Mouse (Mus musculus) 3134 (cell line): ENCODE data around the gene Ect2l.

Experiments used
- DNase-seq: peaks from one replicate; pipeline ENCODE4 v3.0.0-alpha.2; 2011; ENCODE audit warnings: low spot score; ENCODE audit not compliant: insufficient read length; ENCODE audit errors: extremely low read depth

The Ect2l gene

DNA sequence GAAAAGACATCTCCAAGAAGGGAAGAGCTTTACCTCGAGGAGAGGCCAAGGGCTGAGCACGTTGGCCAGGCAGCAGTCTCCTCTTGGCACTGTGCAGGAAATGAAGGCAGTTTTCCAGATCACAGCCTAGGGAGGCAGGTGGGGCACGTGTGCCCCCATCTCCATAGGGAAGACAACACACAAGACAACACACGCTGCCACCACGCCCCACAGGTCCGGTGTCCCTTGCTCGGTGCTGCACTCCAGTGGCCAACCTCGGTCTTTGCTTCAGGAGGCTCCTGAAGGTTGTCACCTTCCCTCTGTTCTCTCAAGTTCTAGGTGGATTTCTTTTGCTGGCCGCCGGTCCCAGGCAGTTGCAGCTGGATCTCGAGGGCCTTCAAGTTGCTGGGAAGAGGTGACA lies at the start of gene Ect2l:
TSS of gene Ect2l (minus strand) at position 165 of the 400 bp plus-strand sequence.
- DNase-seq = peak; percentile 64

DNA sequence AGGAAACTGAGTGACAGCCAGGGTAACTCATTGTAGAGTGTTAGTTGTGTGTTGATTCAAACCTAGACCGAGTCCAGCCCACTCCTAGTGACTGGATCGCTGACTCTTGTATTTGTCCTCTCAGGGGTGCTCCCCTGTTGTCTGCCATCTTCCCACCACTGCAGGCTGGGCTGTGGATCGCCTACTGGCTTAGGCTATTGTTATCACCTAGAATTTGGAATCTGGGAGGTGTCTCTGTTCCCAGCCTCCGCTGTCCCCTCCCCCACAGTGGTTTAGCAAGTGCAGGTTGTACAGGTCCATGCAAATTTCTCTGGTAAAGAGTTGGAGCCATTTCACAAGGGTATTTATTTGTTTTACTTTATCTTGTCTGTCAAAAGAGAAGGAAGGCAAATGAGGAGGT lies 40.7 kb upstream of the Ect2l start:
- no peak for DNase-seq

DNA sequence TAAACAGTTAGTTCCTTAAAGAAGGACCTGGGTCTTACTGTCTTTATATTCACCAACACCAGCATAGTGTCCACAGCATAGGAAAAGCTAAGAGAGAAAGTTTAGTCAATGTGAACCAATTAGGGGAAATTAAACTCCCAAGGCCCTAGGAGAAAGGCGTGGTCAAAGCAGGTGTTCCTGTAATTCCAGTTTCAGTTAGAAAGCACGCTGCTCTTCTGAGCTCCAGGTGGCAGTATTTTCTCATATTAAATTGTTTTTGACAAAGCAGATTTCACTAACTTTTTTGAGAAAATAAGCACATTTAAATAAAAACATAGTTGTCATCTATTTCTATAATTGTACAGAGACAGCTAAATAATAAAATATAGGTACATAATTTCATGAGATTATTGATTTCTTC lies 32.9 kb upstream of the Ect2l start:
- no peak for DNase-seq

DNA sequence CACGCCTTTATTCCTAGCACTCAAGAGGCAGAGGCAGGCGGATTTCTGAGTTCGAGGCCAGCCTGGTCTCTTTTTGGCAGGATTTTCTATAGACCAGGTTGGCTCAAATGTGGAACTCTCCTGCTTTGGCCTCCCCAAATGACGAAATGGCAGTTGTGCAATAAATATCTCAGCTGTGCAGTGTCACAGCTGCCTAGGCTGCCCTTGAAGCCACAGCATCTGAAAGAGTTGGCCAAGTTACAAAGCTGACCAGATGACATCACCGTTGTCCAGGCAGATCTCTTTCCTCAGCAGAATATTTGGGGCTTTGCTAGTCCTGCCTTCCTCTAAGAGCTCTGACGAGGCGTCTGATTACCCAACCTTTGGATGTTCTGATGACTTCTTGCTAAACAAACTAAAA lies 26.5 kb upstream of the Ect2l start:
- DNase-seq = peak; percentile 32

DNA sequence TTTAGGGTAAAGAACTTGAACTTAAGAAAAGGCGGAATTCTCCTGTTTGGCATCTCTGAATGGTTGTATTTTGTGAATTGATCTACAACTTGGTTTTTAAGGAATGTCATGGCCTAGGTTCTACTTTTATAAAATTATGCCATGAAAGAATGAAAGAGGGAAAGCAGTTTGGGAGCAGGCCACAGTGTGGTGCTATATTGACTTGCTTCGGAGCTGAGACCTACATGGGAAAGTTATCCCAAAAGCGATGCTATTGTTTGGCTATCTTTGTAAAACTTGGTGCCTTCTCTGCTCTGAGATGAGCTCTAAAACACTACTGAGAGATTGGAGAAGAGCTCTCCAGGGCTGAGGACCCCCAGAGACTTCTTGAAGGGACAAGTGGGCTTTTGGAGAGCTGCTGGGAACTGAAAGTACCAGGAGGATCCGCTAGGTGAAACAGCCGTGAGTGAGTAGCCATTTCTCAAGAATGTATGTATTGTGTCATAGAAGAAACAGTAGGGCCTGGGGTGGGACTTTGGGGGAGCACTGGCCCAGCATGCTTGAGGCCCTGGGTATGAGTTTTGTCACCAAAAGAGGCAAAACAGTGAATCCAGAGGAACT lies 25.7 kb upstream of the Ect2l start:
- no peak for DNase-seq

GRCm38 (mm10) chr10:18235402-18235747 lies 24.7 kb upstream of the Ect2l start:
- no peak for DNase-seq

- DNase-seq = peak; percentile 88
These were observed 24.1 kb upstream of the Ect2l start, which contains the start of gene Ccdc28a for GRCm38 (mm10) chr10:18234560-18235401. Gene Ccdc28a (minus strand): TSS chr10:18234998.

- DNase-seq = no peak
These were observed 23.2 kb upstream of the Ect2l start for GRCm38 (mm10) chr10:18233891-18234290.

DNA sequence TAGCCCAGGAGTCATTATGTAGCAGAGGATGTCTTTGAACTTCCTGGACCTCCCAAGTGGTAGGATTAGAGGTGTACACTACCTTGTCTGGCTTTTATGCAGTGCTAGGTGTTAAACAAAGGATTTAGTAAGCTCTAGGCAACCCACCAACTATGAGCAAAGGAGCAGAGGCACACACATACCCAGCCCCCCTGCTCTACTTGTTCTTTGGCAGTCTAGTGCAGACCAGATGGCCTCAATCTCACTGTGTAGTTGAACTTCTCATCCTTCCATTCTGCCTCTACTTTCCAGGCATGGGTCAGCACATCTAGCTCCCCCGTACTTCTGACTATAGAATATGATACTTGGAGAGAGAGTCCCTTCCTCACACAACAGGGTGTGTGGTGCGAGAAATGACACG lies 13.7 kb upstream of the Ect2l start:
- no peak for DNase-seq

DNA sequence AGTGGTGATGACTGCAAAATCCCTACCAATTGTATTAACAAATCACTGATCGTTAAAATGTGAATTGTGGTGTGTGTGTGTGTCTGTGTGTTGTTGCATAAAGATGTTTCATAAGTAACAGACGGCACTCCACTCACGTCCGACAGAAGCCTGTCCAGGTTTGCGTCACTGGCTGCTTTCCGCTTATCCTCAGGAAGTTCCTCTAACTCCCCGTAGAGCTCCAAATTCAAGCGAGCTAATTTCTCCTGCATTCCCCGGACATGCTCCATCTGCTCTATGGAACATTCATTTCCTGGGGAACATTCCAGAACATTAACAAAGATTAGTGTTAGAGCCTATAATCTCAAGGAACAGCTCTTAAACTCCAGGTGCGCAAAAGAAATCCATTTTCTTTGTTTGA lies 8.7 kb upstream of the Ect2l start:
- no peak for DNase-seq

GRCm38 (mm10) chr10:18214124-18214523 lies 3.4 kb upstream of the Ect2l start:
- DNase-seq = no peak

GRCm38 (mm10) chr10:18213373-18213772 lies 2.7 kb upstream of the Ect2l start:
- no peak for DNase-seq

DNA sequence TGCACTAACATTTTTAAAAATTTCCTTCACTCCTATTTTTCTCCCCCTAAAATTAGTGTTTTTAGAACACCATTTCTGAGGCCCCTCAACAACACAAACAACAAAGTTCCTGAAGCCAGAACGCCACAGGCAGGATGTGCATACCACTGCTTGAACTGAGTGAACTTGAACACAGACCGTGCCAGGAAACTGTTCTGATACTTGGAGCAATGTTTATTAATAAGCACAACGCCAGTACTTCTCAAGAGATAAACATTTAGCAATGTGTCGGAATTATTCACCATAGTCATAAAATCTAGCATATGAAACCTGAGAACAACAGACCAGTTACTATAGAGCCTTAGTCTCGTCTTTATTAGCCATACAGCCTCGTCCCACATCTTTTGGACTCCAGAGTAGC lies 571 bp downstream of the Ect2l start:
- no peak for DNase-seq

DNA sequence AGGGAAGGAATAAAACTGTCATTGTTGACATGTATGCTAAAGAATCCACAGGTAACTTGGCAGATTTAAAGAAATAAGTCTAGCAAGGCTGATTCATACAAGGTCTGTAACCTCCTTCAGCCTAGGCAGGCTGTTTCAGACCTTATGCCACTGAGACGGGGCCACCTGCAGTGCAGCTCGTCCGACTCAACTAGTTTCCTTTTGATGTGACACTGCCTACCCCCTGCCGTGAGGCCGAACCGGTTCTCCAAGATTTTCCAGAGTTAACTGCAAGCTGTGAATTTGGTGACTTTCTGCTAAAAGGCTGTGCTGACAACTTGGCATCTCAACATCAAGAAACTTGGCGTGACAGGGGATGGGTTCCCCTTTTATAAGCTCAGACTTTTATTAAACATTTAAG lies 6.6 kb downstream of the Ect2l start:
- no peak for DNase-seq

DNA sequence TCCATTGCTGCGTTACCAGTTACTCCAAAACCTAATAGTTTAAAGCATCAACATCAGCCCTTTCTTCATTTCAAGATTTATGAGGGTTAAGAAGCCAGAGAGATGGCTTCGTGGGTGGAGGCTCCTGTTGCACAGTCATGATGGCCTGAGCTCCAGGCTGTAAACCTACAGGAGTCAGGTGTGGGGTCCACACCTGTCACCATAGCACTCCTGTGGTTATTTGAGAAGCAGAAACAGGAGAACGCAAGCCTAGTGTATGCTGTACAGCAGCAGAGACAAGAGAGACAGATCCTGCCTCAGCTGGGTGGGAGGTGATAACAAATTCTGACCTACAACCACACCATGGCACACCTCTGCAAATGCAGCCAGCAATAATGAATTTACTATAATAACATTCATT lies 8.3 kb downstream of the Ect2l start:
- no peak for DNase-seq

GRCm38 (mm10) chr10:18200656-18201055 lies 10.0 kb downstream of the Ect2l start:
- DNase-seq = no peak

GRCm38 (mm10) chr10:18199919-18200318 lies 10.8 kb downstream of the Ect2l start:
- no peak for DNase-seq

DNA sequence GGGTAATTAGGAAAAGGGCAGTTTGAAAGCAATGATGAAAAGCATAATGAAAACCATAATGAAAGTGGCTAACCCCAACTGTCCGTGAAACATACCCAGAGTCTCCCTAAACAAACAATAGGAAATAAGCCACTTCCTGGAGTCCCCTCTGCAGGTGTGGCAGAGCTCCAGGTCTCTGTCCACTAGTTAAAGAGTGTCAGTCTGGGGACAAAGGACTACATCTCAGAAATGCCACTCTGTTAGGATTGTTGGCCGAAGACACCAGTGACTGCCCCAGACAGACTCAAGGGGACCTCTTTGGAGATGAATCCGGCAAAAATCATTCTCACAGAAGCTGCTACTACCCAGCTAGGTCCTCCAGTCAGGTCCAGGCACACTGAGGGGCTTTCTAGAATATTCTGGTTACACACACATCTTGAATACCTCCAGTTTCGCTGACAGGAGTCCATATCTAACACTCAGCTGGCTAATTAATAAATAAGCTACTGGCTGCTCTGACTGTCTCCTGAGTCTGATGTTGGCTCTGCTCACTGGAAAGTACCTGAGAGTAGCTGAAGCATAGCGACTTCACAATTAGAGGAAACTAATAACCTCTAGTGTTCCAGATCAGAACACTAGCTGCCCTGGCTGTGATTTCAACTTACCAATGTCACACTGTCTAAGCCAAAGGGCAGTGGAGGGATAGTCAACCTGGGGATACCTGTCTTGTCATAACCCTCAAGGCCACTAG lies 12.2 kb downstream of the Ect2l start:
- no peak for DNase-seq

GRCm38 (mm10) chr10:18197206-18197979 lies 13.3 kb downstream of the Ect2l start:
- peak; percentile 21 for DNase-seq

- no peak for DNase-seq
These were observed 16.0 kb downstream of the Ect2l start for GRCm38 (mm10) chr10:18194737-18195141.

DNA sequence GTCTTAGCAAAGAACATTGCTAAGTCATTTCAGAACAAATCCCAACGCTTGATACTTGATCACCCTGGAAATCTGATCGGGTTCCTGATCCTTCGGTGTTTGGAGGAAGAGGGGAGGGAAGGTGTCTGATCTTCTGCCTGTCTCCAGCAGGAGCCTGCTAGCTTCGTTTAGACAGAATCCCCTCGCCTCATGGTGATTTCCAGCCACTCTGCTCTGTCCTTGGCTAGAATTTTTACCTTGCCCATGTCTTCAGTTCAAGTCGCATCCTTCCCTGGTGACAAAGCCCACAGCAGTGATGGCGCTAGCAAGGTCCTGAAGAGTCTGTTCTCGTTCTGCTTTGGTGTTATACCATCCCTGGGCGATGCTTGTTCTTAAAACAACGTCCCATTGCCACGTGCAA lies 16.5 kb downstream of the Ect2l start:
- no peak for DNase-seq
